Mouse (Mus musculus): ENCODE measurements at regions not wholly inside any gene's neighbourhood (a gene's known extent, or its start where the extent isn't known, plus 50 kb on each side); places are given as distances from the start of the nearest gene placed in this dataset.

DNA sequence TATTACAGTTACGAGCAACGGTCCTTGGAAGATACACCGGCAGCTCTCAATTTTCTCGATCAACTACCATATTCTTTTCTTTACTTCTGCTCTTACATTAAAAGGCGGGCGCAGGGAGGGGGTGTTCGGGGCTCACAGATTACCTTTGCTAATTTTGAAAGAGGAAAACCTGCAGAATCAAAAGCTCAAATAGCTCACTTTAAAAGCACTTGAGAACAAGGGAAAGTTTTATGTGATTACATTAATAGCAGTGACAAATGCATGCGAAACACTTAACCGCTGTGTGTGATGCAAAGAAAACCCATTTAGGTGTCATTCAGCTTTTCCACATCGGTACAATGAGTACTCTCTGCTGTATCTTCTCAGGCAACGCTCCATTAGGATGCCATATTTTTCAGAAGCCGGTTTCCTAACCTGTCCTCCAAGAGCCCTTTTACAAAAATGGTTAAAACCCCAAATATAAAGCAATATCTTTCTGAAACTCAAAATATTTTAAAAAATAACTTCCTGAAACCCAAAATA lies 412.2 kb downstream of the Klf5 start:
- Histone ChIP-seq H3K36me3 (no peaks in the 10 kb centered on the region), H3K27ac (no peak overlapping the region), H3K4me2 (replicated peaks) (no peak overlapping the region), H3K9me3 (no peaks in the 10 kb centered on the region), H3K9ac (replicated peaks) (no peak overlapping the region), H3K4me3 (replicated peaks) (no peak overlapping the region), H3K4me1 (replicated peaks) (no peaks in the 10 kb centered on the region), H3K27me3 (no peaks in the 10 kb centered on the region)
- ATAC-seq = no peak
- WGBS = 89% methylated on average over 12 of the region's 12 CpGs

DNA sequence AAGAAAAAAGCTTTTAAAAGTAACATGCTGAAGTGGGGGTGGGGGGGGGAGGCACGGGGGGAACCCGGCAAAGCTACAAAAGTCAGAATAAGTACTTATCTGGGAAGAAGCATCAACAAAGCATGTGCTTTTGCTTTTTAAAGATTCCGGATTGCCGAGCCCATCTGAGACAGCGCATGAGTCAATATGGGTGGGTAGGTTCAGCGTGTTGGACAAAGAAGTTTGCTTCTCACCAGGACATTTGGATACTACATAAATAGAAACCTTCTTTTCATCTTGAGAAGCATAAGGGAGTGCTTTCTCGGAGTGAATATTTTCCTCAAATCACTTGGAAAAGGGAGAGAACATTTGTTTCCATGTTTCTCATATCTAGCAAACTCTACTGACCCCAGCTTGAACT lies 414.1 kb downstream of the Klf5 start:
- H3K9ac ChIP-seq (replicated peaks) = no peak overlapping the region
- H3K36me3 ChIP-seq = no peaks in the 10 kb centered on the region
- ATAC-seq = no peak
- H3K27ac ChIP-seq = no peak overlapping the region
- H3K4me1 ChIP-seq (replicated peaks) = no peaks in the 10 kb centered on the region
- H3K9me3 ChIP-seq = no peaks in the 10 kb centered on the region
- no peak overlapping the region for H3K4me3 ChIP-seq (replicated peaks)
- H3K4me2 ChIP-seq (replicated peaks) = no peak overlapping the region
- WGBS = 90% methylated on average over 7 of the region's 7 CpGs
- H3K27me3 ChIP-seq = no peaks in the 10 kb centered on the region

DNA sequence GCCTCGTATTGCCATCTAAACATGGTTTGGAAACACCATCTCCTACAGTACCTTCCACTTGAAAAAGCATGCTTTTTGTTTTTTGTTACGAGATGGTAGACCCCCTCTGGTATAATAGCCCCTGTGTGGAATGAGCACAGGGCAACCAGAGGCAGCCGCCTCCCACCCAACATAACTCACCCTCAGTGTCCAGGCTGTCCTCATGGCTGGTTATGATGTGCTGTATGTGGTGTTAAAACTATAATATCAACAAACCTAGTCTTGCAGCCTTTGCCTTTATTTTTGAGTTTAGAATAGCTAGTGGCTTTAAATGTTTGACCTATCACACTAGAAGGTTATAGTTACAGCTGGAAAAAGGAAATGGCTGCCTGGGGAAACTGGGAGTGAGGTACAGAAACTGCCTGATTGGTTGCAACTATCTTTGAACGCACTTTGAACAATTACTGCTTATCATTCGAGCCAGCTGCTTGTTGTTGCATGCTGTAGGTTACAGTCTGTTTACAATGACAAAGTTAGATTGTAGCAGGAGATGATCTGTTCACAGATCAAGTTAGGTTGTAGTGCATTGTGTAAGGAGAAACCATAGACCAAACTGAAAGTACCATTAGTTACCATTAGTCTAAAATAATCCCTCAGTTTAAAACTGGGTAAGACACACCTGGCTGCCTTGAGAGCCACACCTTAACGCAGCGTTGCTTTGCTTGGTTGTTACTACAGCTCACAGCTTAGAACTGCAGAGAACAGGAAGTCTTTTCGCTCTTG lies 414.8 kb downstream of the Klf5 start:
- Histone ChIP-seq H3K27ac (no peak overlapping the region), H3K4me1 (replicated peaks) (no peaks in the 10 kb centered on the region), H3K4me2 (replicated peaks) (no peak overlapping the region), H3K9ac (replicated peaks) (no peak overlapping the region), H3K27me3 (no peaks in the 10 kb centered on the region), H3K9me3 (no peaks in the 10 kb centered on the region), H3K36me3 (no peaks in the 10 kb centered on the region), H3K4me3 (replicated peaks) (no peak overlapping the region)
- no peak for ATAC-seq
- 90% methylated on average over 8 of the region's 8 CpGs for WGBS

DNA sequence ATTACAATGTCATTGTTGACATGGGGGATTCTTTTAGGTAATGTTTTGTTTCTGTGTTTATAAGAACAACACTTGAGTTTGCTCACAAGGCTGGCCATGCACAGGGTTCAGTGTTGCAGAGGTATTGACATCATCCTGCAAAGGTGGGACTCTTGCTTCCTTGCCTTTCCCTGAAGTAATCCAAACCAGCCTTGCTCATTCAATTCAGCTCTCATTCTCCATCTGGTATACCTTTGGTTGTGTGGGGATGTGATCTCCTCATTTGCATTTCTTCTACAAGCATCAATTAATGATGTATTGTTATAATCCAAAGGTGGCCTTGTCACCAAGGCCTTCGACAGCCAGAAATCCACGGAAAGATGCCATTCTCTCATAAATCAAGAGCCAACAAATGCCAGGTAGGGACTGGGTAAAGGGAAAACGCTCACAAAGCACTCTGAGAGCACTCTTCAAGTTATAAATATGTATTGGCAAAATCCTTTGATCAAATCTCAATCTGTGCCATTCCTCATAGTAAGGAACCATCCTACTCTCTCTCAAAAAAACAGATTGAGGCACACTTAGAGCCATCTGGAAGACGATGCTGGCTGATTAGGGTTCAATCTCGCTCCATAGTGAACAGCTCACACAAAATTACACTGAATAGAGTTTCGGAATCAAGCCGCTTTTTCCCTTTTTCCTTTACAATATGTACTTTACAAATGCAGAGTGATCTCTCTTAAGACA lies 435.1 kb downstream of the Klf5 start:
- 83% methylated on average over 7 of the region's 7 CpGs for WGBS
- H3K9me3 ChIP-seq = no peaks in the 10 kb centered on the region
- H3K9ac ChIP-seq (replicated peaks) = no peak overlapping the region
- H3K36me3 ChIP-seq = no peaks in the 10 kb centered on the region
- no peaks in the 10 kb centered on the region for H3K4me1 ChIP-seq (replicated peaks)
- H3K4me2 ChIP-seq (replicated peaks) = no peak overlapping the region
- H3K4me3 ChIP-seq (replicated peaks) = no peak overlapping the region
- no peaks in the 10 kb centered on the region for H3K27me3 ChIP-seq
- ATAC-seq = no peak
- H3K27ac ChIP-seq = no peak overlapping the region

DNA sequence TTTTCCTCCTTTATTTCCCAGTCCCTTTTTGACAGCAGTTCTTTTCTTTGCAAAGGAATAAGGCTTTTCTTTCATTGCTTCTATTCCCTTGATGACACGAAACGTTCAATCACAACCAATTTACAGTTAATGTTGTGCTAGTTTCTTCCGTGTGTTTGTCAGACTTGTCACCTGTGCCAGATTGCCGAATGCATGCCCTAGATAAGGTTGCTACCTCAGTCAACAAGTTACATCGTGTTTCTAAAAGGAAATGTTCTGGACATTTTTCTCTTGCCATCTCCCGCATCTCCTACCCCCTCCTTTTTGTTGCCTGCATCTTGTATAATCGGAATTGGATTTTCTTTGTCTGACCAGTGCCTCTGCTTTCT lies 435.7 kb downstream of the Klf5 start:
- H3K4me1 ChIP-seq (replicated peaks) = no peaks in the 10 kb centered on the region
- H3K27ac ChIP-seq = no peak overlapping the region
- H3K36me3 ChIP-seq = no peaks in the 10 kb centered on the region
- ATAC-seq = no peak
- no peaks in the 10 kb centered on the region for H3K27me3 ChIP-seq
- 88% methylated on average over 7 of the region's 7 CpGs for WGBS
- no peak overlapping the region for H3K9ac ChIP-seq (replicated peaks)
- H3K4me3 ChIP-seq (replicated peaks) = no peak overlapping the region
- no peaks in the 10 kb centered on the region for H3K9me3 ChIP-seq
- no peak overlapping the region for H3K4me2 ChIP-seq (replicated peaks)

DNA sequence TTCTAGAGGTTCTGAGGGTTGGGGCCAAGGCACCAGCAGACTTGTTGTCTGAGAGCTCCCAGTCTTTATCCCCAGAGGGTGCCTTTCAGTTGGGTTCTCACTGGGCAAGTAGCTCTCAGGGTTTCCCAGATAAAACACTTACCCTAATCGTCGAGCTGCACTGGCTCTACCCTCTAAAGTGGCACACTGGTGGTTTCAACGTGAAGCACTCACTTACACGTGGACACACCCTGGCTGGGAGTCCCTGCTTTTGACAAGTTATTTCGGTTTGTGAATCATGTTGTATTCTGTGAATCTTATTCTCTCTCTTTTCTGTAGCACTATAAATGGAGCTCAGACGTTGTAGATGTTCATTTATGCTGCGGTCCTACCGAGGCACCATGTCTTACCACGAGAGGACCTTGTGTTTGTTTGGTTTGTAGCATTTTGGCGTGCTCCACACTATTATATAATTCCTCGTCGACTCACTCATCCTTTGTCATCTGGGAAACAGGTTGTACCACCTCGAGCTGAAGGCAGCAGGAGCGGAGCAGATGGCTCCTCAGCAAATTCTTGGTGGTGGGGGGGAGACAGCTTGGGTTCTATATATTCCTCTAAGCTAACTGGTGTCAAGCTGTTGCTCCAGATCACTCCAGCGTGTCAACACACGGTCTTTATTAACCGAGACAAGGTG lies 445.3 kb downstream of the Klf5 start:
- Histone ChIP-seq H3K9ac (replicated peaks) (no peak overlapping the region), H3K27ac (no peak overlapping the region), H3K4me3 (replicated peaks) (no peak overlapping the region), H3K27me3 (no peaks in the 10 kb centered on the region), H3K9me3 (no peaks in the 10 kb centered on the region), H3K4me2 (replicated peaks) (no peak overlapping the region), H3K36me3 (no peaks in the 10 kb centered on the region), H3K4me1 (replicated peaks) (peaks cover 13% of the 10 kb centered on the region)
- no peak for ATAC-seq
- WGBS = 88% methylated on average over 17 of the region's 17 CpGs

DNA sequence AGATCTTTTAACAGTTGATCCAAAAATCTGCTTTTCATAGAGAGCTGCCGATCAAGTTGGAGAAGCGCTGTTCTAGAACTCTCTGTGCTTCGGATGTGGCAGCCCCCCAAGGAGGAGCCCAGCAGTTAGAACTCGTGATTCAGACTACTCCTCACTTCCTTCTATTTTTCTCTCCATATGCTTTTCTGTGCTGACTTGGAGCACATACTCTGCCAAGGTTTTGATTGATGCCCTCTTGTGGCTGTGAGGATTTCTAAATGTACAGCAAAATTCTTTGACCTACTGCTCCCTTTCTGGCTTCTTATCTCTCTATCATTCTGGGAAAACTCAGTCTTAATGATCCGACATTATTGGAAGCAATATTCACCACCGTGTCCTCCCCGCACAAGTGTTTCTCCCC lies 446.7 kb downstream of the Klf5 start:
- no peaks in the 10 kb centered on the region for H3K36me3 ChIP-seq
- H3K27me3 ChIP-seq = no peaks in the 10 kb centered on the region
- H3K9ac ChIP-seq (replicated peaks) = no peak overlapping the region
- H3K9me3 ChIP-seq = no peaks in the 10 kb centered on the region
- no peak overlapping the region for H3K4me3 ChIP-seq (replicated peaks)
- H3K4me2 ChIP-seq (replicated peaks) = no peak overlapping the region
- no peak overlapping the region for H3K27ac ChIP-seq
- 85% methylated on average over 7 of the region's 7 CpGs for WGBS
- ATAC-seq = no peak
- peaks cover 28% of the 10 kb centered on the region for H3K4me1 ChIP-seq (replicated peaks)

DNA sequence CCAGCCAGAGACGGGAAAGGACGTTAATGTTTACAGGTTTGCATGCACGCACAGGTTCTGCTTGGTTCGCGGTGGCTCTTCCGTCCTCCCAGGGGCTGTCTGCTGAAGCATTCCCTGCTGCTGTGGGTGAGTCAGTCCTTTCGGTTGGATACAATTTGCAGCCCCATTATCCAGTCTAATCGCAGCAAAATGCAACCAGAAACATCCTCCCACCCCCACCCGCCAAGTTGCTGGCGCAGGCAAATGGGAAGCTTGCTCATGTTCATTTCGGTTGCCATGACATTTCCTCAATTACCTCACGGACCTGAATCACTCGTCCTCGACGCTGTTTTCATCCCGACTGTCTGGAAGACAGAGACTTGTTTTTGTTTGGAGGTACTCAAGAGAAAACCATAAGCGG lies 449.7 kb downstream of the Klf5 start:
- Histone ChIP-seq H3K27ac (peak overlapping the region; percentile 61; the same call in 1 of the 2 replicates), H3K36me3 (no peaks in the 10 kb centered on the region), H3K9me3 (no peaks in the 10 kb centered on the region), H3K9ac (replicated peaks) (no peak overlapping the region), H3K4me3 (replicated peaks) (no peak overlapping the region), H3K27me3 (no peaks in the 10 kb centered on the region), H3K4me2 (replicated peaks) (peak overlapping the region; percentile 11; the same call in 1 of the 2 replicates), H3K4me1 (replicated peaks) (peaks cover 31% of the 10 kb centered on the region)
- WGBS = 53% methylated on average over 17 of the region's 17 CpGs
- ATAC-seq = peak; percentile 61

DNA sequence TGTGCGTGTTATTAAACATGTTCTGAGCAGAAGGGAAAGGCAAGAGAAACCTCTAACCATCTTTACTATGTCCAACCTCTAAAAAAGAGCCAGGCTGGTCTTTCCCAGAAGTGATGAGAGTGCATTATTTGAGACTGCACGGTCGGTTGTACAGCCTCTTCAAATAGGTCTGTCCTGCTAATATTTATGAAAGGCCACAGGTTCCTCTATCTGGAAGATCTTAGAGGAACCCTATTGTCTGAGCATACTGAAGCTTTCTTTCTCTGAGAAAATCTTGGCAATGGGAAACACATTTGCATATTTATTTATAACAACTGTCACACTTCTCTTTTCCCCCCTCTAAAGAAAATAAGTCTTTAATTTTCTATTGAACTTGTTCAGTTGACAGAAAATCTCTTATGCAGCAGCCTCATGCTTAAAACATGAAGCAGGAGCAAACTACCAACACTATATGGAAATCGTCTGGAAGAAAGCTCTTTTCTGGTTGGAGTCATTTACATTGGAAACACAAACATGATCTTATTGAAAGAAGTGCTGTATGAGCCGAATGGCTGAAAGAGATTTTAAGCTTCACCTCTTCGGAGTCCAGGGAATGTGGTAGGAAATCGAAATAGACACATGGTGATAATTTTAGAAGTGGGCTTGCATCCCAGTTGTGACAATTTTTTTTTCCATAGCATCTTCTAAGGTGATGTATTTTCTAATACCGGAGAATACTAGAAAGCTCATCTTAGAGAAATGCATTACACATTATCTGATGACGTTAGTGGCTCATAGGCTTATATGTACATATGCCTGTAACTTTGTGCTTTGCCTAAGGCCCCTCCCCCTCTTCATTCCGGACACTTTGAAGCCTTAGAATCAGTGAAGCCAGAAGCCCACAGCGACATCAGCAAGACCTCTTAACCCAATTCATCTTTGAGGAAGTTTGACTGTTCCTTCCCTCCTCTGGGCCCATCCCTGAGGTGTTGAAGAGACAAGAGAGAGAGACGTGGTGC lies 451.1 kb downstream of the Klf5 start:
- Histone ChIP-seq H3K27ac (peak overlapping the region; percentile 78), H3K9me3 (no peaks in the 10 kb centered on the region), H3K27me3 (no peaks in the 10 kb centered on the region), H3K4me2 (replicated peaks) (no peak overlapping the region), H3K4me3 (replicated peaks) (no peak overlapping the region), H3K4me1 (replicated peaks) (peaks cover 31% of the 10 kb centered on the region), H3K36me3 (no peaks in the 10 kb centered on the region), H3K9ac (replicated peaks) (no peak overlapping the region)
- 25% methylated on average over 12 of the region's 12 CpGs for WGBS
- peak; percentile 70 for ATAC-seq

DNA sequence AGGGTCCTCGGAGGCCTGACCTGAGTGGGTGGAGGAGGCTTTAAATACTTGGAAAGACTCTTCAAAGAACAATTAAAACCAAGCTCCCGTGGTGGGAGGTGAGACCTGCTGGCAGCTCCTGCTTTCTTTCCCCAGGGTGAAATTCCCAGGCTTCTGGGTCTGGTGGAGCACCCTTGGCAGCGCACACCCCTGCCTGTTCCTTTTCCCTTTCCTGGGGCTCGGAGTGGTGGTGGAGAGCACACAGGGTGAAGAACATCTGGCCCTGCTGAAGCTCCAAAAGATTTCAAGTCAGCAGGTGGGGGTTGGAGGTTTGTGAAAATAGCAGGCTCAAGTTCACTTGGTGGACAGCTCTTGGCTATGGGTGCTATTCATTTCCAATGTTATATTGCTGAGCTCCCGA lies 459.6 kb downstream of the Klf5 start:
- H3K36me3 ChIP-seq = no peaks in the 10 kb centered on the region
- H3K4me3 ChIP-seq (replicated peaks) = no peak overlapping the region
- ATAC-seq = no peak
- H3K4me1 ChIP-seq (replicated peaks) = peaks cover 7% of the 10 kb centered on the region
- H3K4me2 ChIP-seq (replicated peaks) = no peak overlapping the region
- 72% methylated on average over 5 of the region's 5 CpGs for WGBS
- no peak overlapping the region for H3K27ac ChIP-seq
- no peaks in the 10 kb centered on the region for H3K9me3 ChIP-seq
- no peak overlapping the region for H3K9ac ChIP-seq (replicated peaks)
- no peaks in the 10 kb centered on the region for H3K27me3 ChIP-seq

DNA sequence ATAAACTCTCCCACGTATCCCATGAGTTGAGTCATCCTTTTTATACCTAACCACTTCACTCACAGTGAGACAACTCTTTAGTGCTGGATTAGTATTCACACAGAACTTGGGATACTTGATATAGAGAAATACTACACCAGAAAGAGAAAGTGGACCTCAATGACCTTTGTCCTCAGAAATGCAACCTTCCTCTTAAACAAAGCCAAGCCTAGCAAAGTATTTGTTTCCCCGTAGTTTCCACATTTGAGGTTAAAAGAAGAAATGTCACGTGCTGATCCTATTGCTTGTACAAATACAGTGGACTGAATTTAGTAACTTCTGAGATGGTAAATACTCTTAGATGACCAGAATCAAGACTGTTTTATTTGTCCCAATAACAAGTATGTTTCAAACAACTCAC lies 464.8 kb downstream of the Klf5 start:
- WGBS = 76% methylated on average over 3 of the region's 3 CpGs
- no peaks in the 10 kb centered on the region for H3K9me3 ChIP-seq
- H3K4me3 ChIP-seq (replicated peaks) = no peak overlapping the region
- no peak overlapping the region for H3K4me2 ChIP-seq (replicated peaks)
- H3K27me3 ChIP-seq = no peaks in the 10 kb centered on the region
- H3K36me3 ChIP-seq = no peaks in the 10 kb centered on the region
- H3K27ac ChIP-seq = no peak overlapping the region
- ATAC-seq = no peak
- H3K9ac ChIP-seq (replicated peaks) = no peak overlapping the region
- no peaks in the 10 kb centered on the region for H3K4me1 ChIP-seq (replicated peaks)

Data from midbrain, embryonic 13.5 days (tissue).